Mouse (Mus musculus): ENCODE measurements around the gene Mrpl10. TPM values are rescaled to one million over a fixed set of nuclear protein-coding genes. Genes with fewer than 3 reads are reported as not detected.
A peak's percentile ranks its signal among the peaks of the same experiment; 100 is the strongest.

The Mrpl10 gene
- total and polyA plus RNA-seq, 3 experiments, result 104 to 132 (median 119) TPM

DNA sequence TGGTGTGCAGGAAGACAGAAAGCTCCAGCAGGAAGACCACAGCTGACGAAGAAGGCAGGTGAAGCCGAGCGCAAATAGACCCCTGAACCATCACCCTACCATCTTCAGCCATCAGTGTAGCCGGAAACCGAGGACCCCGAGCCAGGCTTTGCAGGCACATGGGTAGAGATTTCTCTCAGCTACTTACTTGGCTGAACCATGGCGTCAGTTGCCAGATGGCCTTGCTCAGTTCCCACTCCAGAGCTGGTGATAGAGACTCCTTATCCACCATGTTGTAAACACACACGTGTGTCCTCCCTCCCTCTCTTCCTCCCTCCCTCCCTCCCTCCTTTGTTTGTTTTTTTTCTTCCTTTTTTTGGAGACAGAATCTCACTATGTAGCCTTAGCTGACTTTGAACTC is 32.9 kb downstream of the Mrpl10 start:
- H3K9me3 ChIP-seq (replicated peaks; ENCODE audit: low read length), result no peaks in the 10 kb centered on the region
- no peak overlapping the region for H3K27ac ChIP-seq (ENCODE audit: insufficient read depth, low read depth)
- H3K4me2 ChIP-seq (ENCODE audit: insufficient read depth, low read depth, poor library complexity, severe bottlenecking), result no peak overlapping the region
- no peak overlapping the region for H3K4me3 ChIP-seq (replicated peaks in 1 of 3; ENCODE audit: low read depth in 2 of 3, low read length in 2 of 3, poor library complexity in 1 of 3)
- no peaks in the 10 kb centered on the region for H3K4me1 ChIP-seq (ENCODE audit: control insufficient read depth in 1 of 2, insufficient read depth in 2 of 2)
- no peak for TF ChIP-seq RAD21 (IDR thresholded peaks at IDR 0.05; ENCODE audit: low read depth, low read length)
- no peak for TF ChIP-seq POLR2A (IDR thresholded peaks at IDR 0.05; ENCODE audit: low read depth, low read length)
- dilution Hi-C loops (cut with MboI; ENCODE audit: extremely low pct_ligation_motif_present, extremely low pct_unique_long_range_greater_than_20kb, low sequenced_read_pairs) (no loop called here), in situ Hi-C loops (cut with MboI; ENCODE audit: low pct_ligation_motif_present, low pct_unique_long_range_greater_than_20kb, low sequenced_read_pairs) (no loop called here)
- no peak overlapping the region for H3K9ac ChIP-seq (ENCODE audit: insufficient read depth, low read depth)
- no peak for DNase-seq (ENCODE audit: extremely low read depth)
- peaks cover 0 to 16% of the 10 kb centered on the region in 2 experiments for H3K36me3 ChIP-seq (replicated peaks in 1 of 2; ENCODE audit: control insufficient read depth in 1 of 2, insufficient read depth in 1 of 2, low read length in 1 of 2)
- H3K79me2 ChIP-seq (replicated peaks; ENCODE audit: control insufficient read depth, extremely low read depth, insufficient read depth, poor library complexity, severe bottlenecking), result no peaks in the 10 kb centered on the region
- no peaks in the 10 kb centered on the region for H3K27me3 ChIP-seq (replicated peaks)

DNA sequence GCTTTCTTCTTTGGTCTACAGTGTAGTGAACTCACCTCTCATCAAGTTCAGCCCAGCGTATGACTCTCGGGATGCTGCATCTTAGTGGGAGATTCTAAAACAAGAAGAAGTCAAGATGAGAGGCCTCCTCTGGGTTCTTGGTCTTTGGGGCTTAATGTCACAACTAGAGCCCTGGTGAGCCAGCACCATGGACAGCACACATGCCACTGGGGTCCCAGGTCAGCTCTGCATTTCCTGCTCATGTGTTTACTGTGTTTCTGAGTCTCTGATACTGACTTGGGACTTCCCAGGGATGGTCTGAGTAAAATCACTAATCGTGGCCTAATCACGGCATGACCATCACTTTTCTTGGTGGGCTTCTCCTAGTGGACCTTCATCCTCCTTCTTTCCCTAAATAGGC is 37.4 kb downstream of the Mrpl10 start:
- Histone ChIP-seq H3K36me3 (replicated peaks in 1 of 2; ENCODE audit: control insufficient read depth in 1 of 2, insufficient read depth in 1 of 2, low read length in 1 of 2) (no peaks in the 10 kb centered on the region), H3K27ac (ENCODE audit: insufficient read depth, low read depth) (no peak overlapping the region), H3K27me3 (replicated peaks) (peaks cover 6% of the 10 kb centered on the region), H3K79me2 (replicated peaks; ENCODE audit: control insufficient read depth, extremely low read depth, insufficient read depth, poor library complexity, severe bottlenecking) (no peaks in the 10 kb centered on the region), H3K9ac (ENCODE audit: insufficient read depth, low read depth) (no peak overlapping the region), H3K4me2 (ENCODE audit: insufficient read depth, low read depth, poor library complexity, severe bottlenecking) (no peak overlapping the region), H3K4me1 (ENCODE audit: control insufficient read depth in 1 of 2, insufficient read depth in 2 of 2) (peaks cover 6 to 8% of the 10 kb centered on the region in 2 experiments), H3K9me3 (replicated peaks; ENCODE audit: low read length) (peaks cover 8% of the 10 kb centered on the region), H3K4me3 (replicated peaks in 1 of 3; ENCODE audit: low read depth in 2 of 3, low read length in 2 of 3, poor library complexity in 1 of 3) (no peak overlapping the region)
- in situ Hi-C loops (cut with MboI; ENCODE audit: low pct_ligation_motif_present, low pct_unique_long_range_greater_than_20kb, low sequenced_read_pairs) (no loop called here), dilution Hi-C loops (cut with MboI; ENCODE audit: extremely low pct_ligation_motif_present, extremely low pct_unique_long_range_greater_than_20kb, low sequenced_read_pairs) (no loop called here)
- DNase-seq (ENCODE audit: extremely low read depth), result peak; percentile 39
- peak; percentile 72 for TF ChIP-seq MXI1 (IDR thresholded peaks at IDR 0.05; ENCODE audit: low read depth, low read length)
- TF ChIP-seq EP300 (IDR thresholded peaks at IDR 0.05; ENCODE audit: low read length), result no peak
- 0 out of 2 replicates have a peak, but pooled peaks have one; percentile 28 for TF ChIP-seq MAX (IDR thresholded peaks at IDR 0.05; ENCODE audit: low read length)
- TF ChIP-seq USF1 (IDR thresholded peaks at IDR 0.05; ENCODE audit: low read depth, low read length), result no peak
- peak; percentile 57 for TF ChIP-seq SIN3A (IDR thresholded peaks at IDR 0.05; ENCODE audit: low read length)
- no peak for TF ChIP-seq POLR2A (IDR thresholded peaks at IDR 0.05; ENCODE audit: low read depth, low read length)

DNA sequence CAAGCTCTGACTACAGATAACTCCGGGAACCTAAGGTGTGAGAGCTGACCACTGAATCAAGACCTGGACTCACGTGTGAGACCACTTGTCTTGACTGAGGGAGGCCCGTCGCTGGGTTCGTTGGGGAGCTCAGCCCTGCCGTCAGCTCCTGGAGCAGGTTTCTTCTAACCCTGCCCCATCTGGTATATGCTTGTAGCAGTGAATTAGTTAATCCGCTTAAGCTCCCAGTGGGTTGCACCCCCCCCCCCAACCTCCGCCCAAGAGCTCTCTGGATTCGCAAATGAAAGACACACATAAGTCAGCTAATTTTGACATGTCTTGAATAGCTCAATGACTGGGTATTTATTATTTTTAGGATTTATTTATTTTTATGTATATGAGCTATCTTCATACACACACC is 38.9 kb downstream of the Mrpl10 start:
- TF ChIP-seq ELF1 (IDR thresholded peaks at IDR 0.05; ENCODE audit: low read depth, low read length), result no peak
- no peak for TF ChIP-seq SMC3 (IDR thresholded peaks at IDR 0.05; ENCODE audit: low read depth, low read length)
- TF ChIP-seq USF1 (IDR thresholded peaks at IDR 0.05; ENCODE audit: low read depth, low read length), result no peak
- TF ChIP-seq IRF4 (IDR thresholded peaks at IDR 0.05; ENCODE audit: low read depth, low read length), result no peak
- TF ChIP-seq ZMIZ1 (IDR thresholded peaks at IDR 0.05; ENCODE audit: low read depth, low read length), result no peak
- TF ChIP-seq ZNF384 (IDR thresholded peaks at IDR 0.05; ENCODE audit: low read depth, low read length), result no peak
- TF ChIP-seq E2F4 (IDR thresholded peaks at IDR 0.05; ENCODE audit: insufficient replicate concordance, low read depth, low read length), result no peak
- TF ChIP-seq BHLHE40 (IDR thresholded peaks at IDR 0.05; ENCODE audit: low read depth, low read length), result no peak
- TF ChIP-seq RAD21 (IDR thresholded peaks at IDR 0.05; ENCODE audit: low read depth, low read length), result no peak
- no peak for TF ChIP-seq USF2 (conservative IDR thresholded peaks at IDR 0.05; ENCODE audit: low read depth, low read length)
- no peak for TF ChIP-seq MXI1 (IDR thresholded peaks at IDR 0.05; ENCODE audit: low read depth, low read length)
- Histone ChIP-seq H3K79me2 (replicated peaks; ENCODE audit: control insufficient read depth, extremely low read depth, insufficient read depth, poor library complexity, severe bottlenecking) (no peaks in the 10 kb centered on the region), H3K4me2 (ENCODE audit: insufficient read depth, low read depth, poor library complexity, severe bottlenecking) (no peak overlapping the region), H3K4me1 (ENCODE audit: control insufficient read depth in 1 of 2, insufficient read depth in 2 of 2) (peaks cover 14 to 19% of the 10 kb centered on the region in 2 experiments), H3K36me3 (replicated peaks in 1 of 2; ENCODE audit: control insufficient read depth in 1 of 2, insufficient read depth in 1 of 2, low read length in 1 of 2) (no peaks in the 10 kb centered on the region), H3K27ac (ENCODE audit: insufficient read depth, low read depth) (no peak overlapping the region), H3K9me3 (replicated peaks; ENCODE audit: low read length) (peaks cover 8% of the 10 kb centered on the region), H3K27me3 (replicated peaks) (peaks cover 13% of the 10 kb centered on the region), H3K9ac (ENCODE audit: insufficient read depth, low read depth) (no peak overlapping the region), H3K4me3 (replicated peaks in 1 of 3; ENCODE audit: low read depth in 2 of 3, low read length in 2 of 3, poor library complexity in 1 of 3) (no peak overlapping the region)
- in situ Hi-C loops (cut with MboI; ENCODE audit: low pct_ligation_motif_present, low pct_unique_long_range_greater_than_20kb, low sequenced_read_pairs), result no loop called here
- dilution Hi-C loops (cut with MboI; ENCODE audit: extremely low pct_ligation_motif_present, extremely low pct_unique_long_range_greater_than_20kb, low sequenced_read_pairs), result no loop called here
- no peak for DNase-seq (ENCODE audit: extremely low read depth)
